Mouse (Mus musculus) testis, adult 2 months (tissue): ENCODE measurements around the gene Ccdc15. TPM values are rescaled to one million over a fixed set of nuclear protein-coding genes. Genes with fewer than 3 reads are reported as not detected.

Experiments used
- H3K27ac ChIP-seq: fragments of 200-500 bp; 2 replicates; pipeline ENCODE4 v1.5.1; 2012; ENCODE audit warnings: low read depth, low read length; ENCODE audit not compliant: control insufficient read depth, insufficient read depth
- H3K27me3 ChIP-seq: fragments of 200-500 bp; 2 replicates; pipeline ENCODE4 v1.6.1; 2012; ENCODE audit warnings: mild to moderate bottlenecking, low read length, moderate library complexity; ENCODE audit not compliant: control insufficient read depth, insufficient read depth
- H3K36me3 ChIP-seq: fragments of 200-500 bp; 2 replicates; pipeline ENCODE4 v1.6.1; 2012; ENCODE audit warnings: mild to moderate bottlenecking, low read length; ENCODE audit not compliant: control insufficient read depth, insufficient read depth
- H3K4me1 ChIP-seq: fragments of 200-500 bp; 2 replicates; pipeline ENCODE4 v1.6.1; 2012; ENCODE audit warnings: low read length; ENCODE audit not compliant: control insufficient read depth, insufficient read depth
- H3K4me3 ChIP-seq: fragments of 200-500 bp; 2 replicates; pipeline ENCODE4 v1.5.1; 2012; ENCODE audit warnings: low read depth, mild to moderate bottlenecking, low read length, moderate library complexity, mixed read lengths; ENCODE audit not compliant: control insufficient read depth
- CTCF ChIP-seq: fragments of 200-500 bp; IDR thresholded peaks from 2 replicates; pipeline ENCODE4 v1.5.1; 2012; ENCODE audit warnings: low read depth, mild to moderate bottlenecking, inconsistent platforms, low read length, moderate library complexity; ENCODE audit not compliant: control insufficient read depth, insufficient read depth, insufficient replicate concordance
- POLR2A ChIP-seq: fragments of 200-500 bp; IDR thresholded peaks from 2 replicates; pipeline ENCODE4 v1.6.1; 2012; ENCODE audit warnings: low read depth, mild to moderate bottlenecking, inconsistent platforms, low read length, moderate library complexity; ENCODE audit not compliant: control insufficient read depth
- polyA plus RNA-seq: library from polyadenylated mRNA; depleted of rRNA; stranded (reverse); fragments of >200 nt; gene quantifications from 2 replicates; pipeline ENCODE4 v1.2.3, GENCODE M21; 2012

The Ccdc15 gene
- polyA plus RNA-seq, 1 experiment = 4.6 TPM

- TF ChIP-seq CTCF (0 out of 2 replicates have a peak, but pooled peaks have one; percentile 15), POLR2A (no peak)
- Histone ChIP-seq H3K27me3 (no peaks in the 10 kb centered on the region), H3K27ac (peak within 1 kb of the TSS; percentile 16; the same call in 1 of the 2 replicates), H3K4me3 (peak within 1 kb of the TSS; percentile 85), H3K36me3 (no peaks in the 10 kb centered on the region), H3K4me1 (peaks cover 12% of the 10 kb centered on the region)
These were observed 92.9 kb downstream of the Ccdc15 start, which contains the start of gene Slc37a2 for GRCm38 (mm10) chr9:37255149-37255888. Slc37a2 (minus strand) TSS chr9:37255738.

DNA sequence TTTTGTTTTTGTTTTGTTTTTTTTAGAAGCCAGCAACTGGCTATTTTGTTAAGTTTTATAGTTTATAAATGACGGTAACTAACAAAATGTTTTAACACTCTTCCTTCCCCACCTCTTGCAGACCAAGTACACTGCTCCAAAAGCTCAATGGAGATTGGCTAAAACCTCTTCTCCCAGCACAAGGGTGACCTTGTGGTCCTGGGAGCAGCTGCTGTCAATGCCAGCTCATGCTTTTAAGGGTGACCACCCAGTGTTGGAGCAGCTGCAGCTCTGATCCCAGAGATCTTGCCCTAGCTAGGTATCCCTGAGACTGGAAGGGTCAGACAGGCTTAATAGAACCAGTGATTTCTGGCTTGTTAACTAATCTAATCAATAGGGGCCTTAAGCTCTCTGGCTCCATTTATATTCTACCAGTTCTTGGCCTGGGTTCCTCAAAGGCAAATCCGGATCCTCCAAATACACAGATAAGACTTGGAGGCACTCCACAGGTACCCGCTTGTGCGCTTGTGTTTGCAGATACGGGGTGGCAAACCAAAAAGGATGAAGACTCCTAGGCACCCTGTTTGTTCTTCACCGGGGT is 93.6 kb downstream of the Ccdc15 start:
- peaks cover 12% of the 10 kb centered on the region for H3K4me1 ChIP-seq
- TF ChIP-seq CTCF = no peak
- TF ChIP-seq POLR2A = no peak
- H3K4me3 ChIP-seq = peak overlapping the region; percentile 85
- H3K27me3 ChIP-seq = no peaks in the 10 kb centered on the region
- no peak overlapping the region for H3K27ac ChIP-seq
- no peaks in the 10 kb centered on the region for H3K36me3 ChIP-seq

DNA sequence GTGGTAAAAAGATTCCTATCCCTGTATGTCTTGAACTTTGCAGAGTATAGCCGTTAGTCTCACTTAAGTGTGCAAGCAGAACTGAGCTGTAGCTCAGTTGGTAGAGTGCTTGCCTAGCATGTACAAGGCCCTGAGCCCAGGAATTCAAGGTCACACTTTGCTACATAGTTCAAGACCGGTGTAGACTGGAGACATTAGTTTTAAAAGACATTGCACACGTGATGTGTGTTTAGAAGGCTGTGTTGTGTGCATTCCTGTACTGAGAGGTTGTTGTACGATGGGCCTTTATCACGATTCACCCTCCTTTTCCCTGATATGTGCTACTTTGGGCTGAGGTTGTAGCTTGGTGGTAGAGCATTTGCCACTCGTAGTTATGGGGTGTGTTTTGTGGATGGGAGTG is 97.6 kb downstream of the Ccdc15 start:
- no peaks in the 10 kb centered on the region for H3K36me3 ChIP-seq
- TF ChIP-seq POLR2A = no peak
- no peak for TF ChIP-seq CTCF
- no peak overlapping the region for H3K27ac ChIP-seq
- H3K27me3 ChIP-seq = no peaks in the 10 kb centered on the region
- peaks cover 10% of the 10 kb centered on the region for H3K4me1 ChIP-seq
- no peak overlapping the region for H3K4me3 ChIP-seq

DNA sequence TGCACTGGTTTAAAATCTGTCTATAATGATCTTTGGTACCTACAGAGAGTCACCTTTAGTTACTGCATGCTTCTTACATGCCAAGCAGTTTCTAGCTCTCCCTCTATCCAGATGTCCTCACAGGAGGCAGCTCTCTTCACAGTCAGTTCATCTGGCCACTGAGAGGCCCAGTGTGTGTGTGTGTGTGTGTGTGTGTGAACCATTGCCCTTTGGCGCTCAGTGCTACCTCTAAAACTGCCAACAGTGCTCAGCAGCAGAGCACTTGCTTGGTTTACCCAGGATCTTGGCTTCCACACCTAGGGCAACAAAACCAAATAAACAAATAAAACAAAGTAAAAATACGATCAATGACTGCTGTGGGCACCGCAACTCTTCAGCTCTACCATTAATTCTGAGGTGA is 98.3 kb downstream of the Ccdc15 start:
- no peak for TF ChIP-seq POLR2A
- no peak for TF ChIP-seq CTCF
- no peaks in the 10 kb centered on the region for H3K36me3 ChIP-seq
- no peak overlapping the region for H3K4me3 ChIP-seq
- H3K27ac ChIP-seq = no peak overlapping the region
- H3K4me1 ChIP-seq = peaks cover 4% of the 10 kb centered on the region
- H3K27me3 ChIP-seq = no peaks in the 10 kb centered on the region

GRCm38 (mm10) chr9:37248381-37248906 is 99.8 kb downstream of the Ccdc15 start:
- Histone ChIP-seq H3K27me3 (no peaks in the 10 kb centered on the region), H3K4me3 (no peak overlapping the region), H3K36me3 (no peaks in the 10 kb centered on the region), H3K4me1 (no peaks in the 10 kb centered on the region), H3K27ac (no peak overlapping the region)
- TF ChIP-seq CTCF = no peak
- no peak for TF ChIP-seq POLR2A

- H3K27ac ChIP-seq = no peak overlapping the region
- H3K4me3 ChIP-seq = no peak overlapping the region
- TF ChIP-seq CTCF (no peak), POLR2A (no peak)
- no peaks in the 10 kb centered on the region for H3K27me3 ChIP-seq
- no peaks in the 10 kb centered on the region for H3K36me3 ChIP-seq
- H3K4me1 ChIP-seq = no peaks in the 10 kb centered on the region
These were observed 100.8 kb downstream of the Ccdc15 start for GRCm38 (mm10) chr9:37247429-37247828.

DNA sequence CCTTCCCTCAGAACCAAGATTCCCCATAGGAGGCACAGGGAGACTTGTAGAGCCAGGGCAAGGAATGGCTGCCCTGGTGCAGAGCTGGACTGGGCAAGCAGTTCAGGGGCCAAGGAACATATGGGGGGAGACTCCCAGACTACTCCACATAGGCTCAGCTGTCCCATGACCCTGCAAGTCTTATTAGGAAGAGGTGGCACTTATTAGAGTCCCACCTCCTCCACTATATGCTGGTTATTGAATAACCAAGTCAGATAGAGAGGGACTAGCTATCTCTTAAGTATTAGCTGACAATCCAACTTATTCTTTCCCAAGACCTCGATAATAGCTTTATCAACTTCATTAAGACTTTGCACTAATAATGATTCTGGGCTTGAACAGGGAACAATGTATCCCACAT is 102.4 kb downstream of the Ccdc15 start:
- H3K27me3 ChIP-seq = no peaks in the 10 kb centered on the region
- no peaks in the 10 kb centered on the region for H3K36me3 ChIP-seq
- TF ChIP-seq POLR2A (no peak), CTCF (no peak)
- H3K27ac ChIP-seq = no peak overlapping the region
- H3K4me1 ChIP-seq = no peaks in the 10 kb centered on the region
- H3K4me3 ChIP-seq = no peak overlapping the region
